In genomic region chr15:85682780-85683179, GRCm38 (mm10) we compare ENCODE assay signal across 14 mouse cellular contexts. TPM values are rescaled to one million over a fixed set of nuclear protein-coding genes. Genes with fewer than 3 reads are reported as not detected.
DNase-seq lines count a peak whose midpoint lies in the region; ATAC-seq and TF ChIP-seq lines count a peak whose summit lies in the region.
"Had no signal": no experiment of that assay in that cellular context is flagged by ENCODE, and none has a peak within 500 bp of the region (broad histone marks: within the 10 kb centered on the region; RNA-seq: fewer than 3 reads in every experiment).

No protein-coding gene starts in this region.

- H3K36me3 ChIP-seq in intestine, embryonic 15.5 days = no peaks in the 10 kb centered on the region; the same call in 1 of the 2 replicates
- H3K36me3 ChIP-seq in kidney, embryonic 16.5 days (ENCODE audit: insufficient read depth, low read length) = peaks cover 32% of the 10 kb centered on the region

- no peak for TF ChIP-seq CTCF in left cerebral cortex, adult 2 months (IDR thresholded peaks at IDR 0.05)

- WGBS in intestine, embryonic 15.5 days = 47% methylated on average over 6 of the region's 6 CpGs
- 68% methylated on average over 6 of the region's 6 CpGs for whole genome bisulfite sequencing in kidney, embryonic 16.5 days

- H3K27ac ChIP-seq in left cerebral cortex, adult 2 months = peak overlapping the region; percentile 71; the same call in 1 of the 2 replicates
- no peak overlapping the region for H3K27ac ChIP-seq in intestine, embryonic 15.5 days
- H3K27ac ChIP-seq in kidney, embryonic 16.5 days (ENCODE audit: low read length) = no peak overlapping the region
- H3K27ac ChIP-seq: heart, embryonic 13.5 days; liver, embryonic 14.5 days had no signal

- H3K4me1 ChIP-seq in intestine, embryonic 15.5 days (replicated peaks) = peaks cover 34% of the 10 kb centered on the region
- peaks cover 43% of the 10 kb centered on the region for H3K4me1 ChIP-seq in kidney, embryonic 16.5 days (ENCODE audit: insufficient read depth, low read length)

- no peaks in the 10 kb centered on the region for H3K27me3 ChIP-seq in intestine, embryonic 15.5 days (replicated peaks)
- no peaks in the 10 kb centered on the region for H3K27me3 ChIP-seq in kidney, embryonic 16.5 days (ENCODE audit: insufficient read depth, low read length)

- H3K9ac ChIP-seq in intestine, embryonic 15.5 days = no peak overlapping the region
- H3K9ac ChIP-seq in kidney, embryonic 16.5 days (replicated peaks; ENCODE audit: low read length) = no peak overlapping the region
- H3K9ac ChIP-seq: heart, embryonic 13.5 days; liver, embryonic 14.5 days had no signal

- intact Hi-C loops in gastrocnemius, postnatal 14 days (cut with DNase I; ENCODE audit: low total_unique reads) = no loop called here
- intact Hi-C loops in left cerebral cortex, adult 2 months (cut with DNase I) = no loop called here
- intact Hi-C loops in left cerebral cortex, postnatal 4 days (cut with DNase I) = no loop called here

- 0 out of 2 replicates have a peak, but pooled peaks have one; percentile 24 for ATAC-seq in intestine, embryonic 15.5 days
- no peak for ATAC-seq in kidney, embryonic 16.5 days (ENCODE audit: low FRiP score, low TSS enrichment)

- H3K4me2 ChIP-seq in intestine, embryonic 15.5 days (replicated peaks) = no peak overlapping the region
- no peak overlapping the region for H3K4me2 ChIP-seq in kidney, embryonic 16.5 days (replicated peaks; ENCODE audit: low read depth, low read length)
- H3K4me2 ChIP-seq: heart, embryonic 13.5 days had no signal

- peak; percentile 1 for DNase-seq in gastrocnemius, postnatal 14 days
- no peak for DNase-seq in gastrocnemius, postnatal 10 days
- DNase-seq in left cerebral cortex, adult 2 months (ENCODE audit: extremely low spot score in 1 of 2, low spot score in 2 of 2) = no peak
- DNase-seq in left cerebral cortex, postnatal 4 days = no peak
- DNase-seq in MN1 (ENCODE audit: low spot score) = peak; percentile 66
- DNase-seq in right cerebral cortex, postnatal 36 days (ENCODE audit: low spot score in 2 of 2) = no peak
- DNase-seq: adrenal gland, adult 8-10 months; kidney, postnatal 14 days; right cerebral cortex, adult 18-20 months; thymus, postnatal 25 days had no signal

- H3K9me3 ChIP-seq in intestine, embryonic 15.5 days = no peaks in the 10 kb centered on the region
- H3K9me3 ChIP-seq in kidney, embryonic 16.5 days (ENCODE audit: low read length) = no peaks in the 10 kb centered on the region
- H3K9me3 ChIP-seq: heart, embryonic 13.5 days had no signal

- peak overlapping the region; percentile 28 for H3K4me3 ChIP-seq in left cerebral cortex, adult 2 months
- no peak overlapping the region for H3K4me3 ChIP-seq in intestine, embryonic 15.5 days (replicated peaks)
- H3K4me3 ChIP-seq in kidney, embryonic 16.5 days (ENCODE audit: low read length) = no peak overlapping the region
- H3K4me3 ChIP-seq: heart, embryonic 13.5 days had no signal

RNA-seq across cellular contexts. Expression of gene Ppara, which starts 52.0 kb away (rescaled TPM):
- total RNA-seq in gastrocnemius, postnatal 14 days (2021) = 10 to 100 TPM in 1 of 2 experiments, 1 to 10 TPM in 1; 6.3 to 16.3 TPM
- total RNA-seq in gastrocnemius, postnatal 10 days (2021) = 1 to 10 TPM; 5.0 to 6.5 TPM
- 1 to 10 TPM; 3.6 TPM for total RNA-seq in left cerebral cortex, adult 2 months (2021)
- 1 to 10 TPM; 1.0 to 1.8 TPM for total RNA-seq in left cerebral cortex, postnatal 4 days (2021)
- 18.2 and 19.5 TPM in 2 replicates for polyA plus RNA-seq in intestine, embryonic 15.5 days (2015; fragmentation: Nextera tagmentation; extraction: Ambion mirVana)
- 5.1 and 5.9 TPM in 2 replicates for polyA plus RNA-seq in kidney, embryonic 16.5 days (2015; fragmentation: Nextera tagmentation; extraction: Ambion mirVana)

Comparison
In these comparisons a context has a peak if more than half of its experiments do, and no peak if none do; other contexts are left out.
1. DNase-seq: peak in gastrocnemius, postnatal 14 days (single experiment) and MN1 (single experiment); none in gastrocnemius, postnatal 10 days (single experiment), left cerebral cortex, adult 2 months (0 of 2), left cerebral cortex, postnatal 4 days (single experiment) and right cerebral cortex, postnatal 36 days (0 of 2).